Mouse (Mus musculus) liver, embryonic 11.5 days (tissue): ENCODE data around the gene Cyfip2. TPM values are rescaled to one million over a fixed set of nuclear protein-coding genes. Genes with fewer than 3 reads are reported as not detected.

ENCODE experiments used
- ATAC-seq: fragments of 200-750 bp; cut with Nextera tagmentation; replicated peaks from 2 replicates; pipeline ENCODE4 v1.8.0; 2017; ENCODE audit warnings: moderate number of reproducible peaks, mild to moderate bottlenecking, moderate TSS enrichment, moderate library complexity; ENCODE audit not compliant: low FRiP score
- DNase-seq: peaks from one replicate; pipeline ENCODE4 v3.0.0-alpha.2; 2017; ENCODE audit warnings: low spot score
- H3K27ac ChIP-seq: fragments of 300-500 bp; sonication (generic); 2 replicates; pipeline ENCODE4 v1.5.1; 2014; ENCODE audit warnings: mild to moderate bottlenecking, low read depth, low read length, control low read depth
- H3K27me3 ChIP-seq: fragments of 300-500 bp; sonication (generic); replicated peaks from 2 replicates; pipeline ENCODE4 v1.6.1; 2014; ENCODE audit warnings: low read length, mixed read lengths; ENCODE audit not compliant: control insufficient read depth, insufficient read depth
- H3K36me3 ChIP-seq: fragments of 300-500 bp; sonication (generic); 2 replicates; pipeline ENCODE4 v1.6.1; 2014; ENCODE audit warnings: mild to moderate bottlenecking, low read length, moderate library complexity, mixed read lengths; ENCODE audit not compliant: control insufficient read depth, insufficient read depth
- H3K4me1 ChIP-seq: fragments of 300-500 bp; sonication (generic); replicated peaks from 2 replicates; pipeline ENCODE4 v1.6.1; 2014; ENCODE audit warnings: low read length, mixed read lengths; ENCODE audit not compliant: control insufficient read depth, insufficient read depth
- H3K4me2 ChIP-seq: fragments of 300-500 bp; sonication (generic); 2 replicates; pipeline ENCODE4 v1.6.1; 2014; ENCODE audit warnings: mild to moderate bottlenecking, control low read depth, moderate library complexity
- H3K4me3 ChIP-seq: fragments of 300-500 bp; sonication (generic); 2 replicates; pipeline ENCODE4 v1.5.1; 2014; ENCODE audit warnings: low read depth, low read length, control low read depth
- H3K9ac ChIP-seq: fragments of 300-500 bp; sonication (generic); 2 replicates; pipeline ENCODE4 v1.6.1; 2014; ENCODE audit warnings: low read depth, low read length, control low read depth
- H3K9me3 ChIP-seq: fragments of 300-500 bp; sonication (generic); 2 replicates; pipeline ENCODE4 v1.6.1; 2016; ENCODE audit warnings: low read length, inconsistent platforms, mixed read lengths; ENCODE audit not compliant: control insufficient read depth
- WGBS: fragments of 180-500 bp; shearing (Covaris S2); extraction: QIAGEN DNeasy Blood & Tissue Kit; methylation state at CpG from one replicate; pipeline ENCODE4 v1.1.7; 2014; 5-methylcytosine and 5-hydroxymethylcytosine counted together
- polyA plus RNA-seq: library from polyadenylated mRNA; unstranded; fragments of >200 nt; fragmentation: Nextera tagmentation; extraction: Ambion mirVana; gene quantifications from 2 replicates; pipeline ENCODE4 v1.2.1, GENCODE M21; 2014

Cyfip2 gene
- polyA plus RNA-seq, 1 experiment from 2014 or later, result 8.7 TPM

DNA sequence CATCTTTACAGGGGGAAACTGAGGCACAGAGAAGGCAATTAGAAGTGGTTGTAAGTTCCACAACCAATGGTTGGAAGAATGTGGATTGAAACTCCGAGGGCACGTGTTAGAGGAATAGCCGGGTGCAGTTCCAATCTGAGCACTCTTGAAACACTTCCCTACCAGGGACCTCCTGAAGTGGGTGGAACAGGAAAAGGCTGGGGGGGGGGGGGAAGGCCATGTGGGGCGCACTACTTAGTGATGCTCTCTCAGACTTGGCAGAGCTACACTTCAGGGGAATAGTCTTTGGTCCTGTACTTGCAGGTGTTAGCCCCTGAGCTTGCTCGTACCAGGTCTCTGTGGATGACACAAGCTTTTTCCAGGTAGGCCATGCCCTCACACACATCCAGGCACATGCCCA is 23.4 kb upstream of the Cyfip2 start:
- no peak for DNase-seq
- no peaks in the 10 kb centered on the region for H3K4me1 ChIP-seq
- H3K27me3 ChIP-seq, result no peaks in the 10 kb centered on the region
- H3K9me3 ChIP-seq, result no peaks in the 10 kb centered on the region
- no peak overlapping the region for H3K9ac ChIP-seq
- H3K4me2 ChIP-seq, result no peak overlapping the region
- H3K27ac ChIP-seq, result no peak overlapping the region
- WGBS, result 86% methylated on average over 5 of the region's 5 CpGs
- no peak overlapping the region for H3K4me3 ChIP-seq
- no peaks in the 10 kb centered on the region for H3K36me3 ChIP-seq
- no peak for ATAC-seq

DNA sequence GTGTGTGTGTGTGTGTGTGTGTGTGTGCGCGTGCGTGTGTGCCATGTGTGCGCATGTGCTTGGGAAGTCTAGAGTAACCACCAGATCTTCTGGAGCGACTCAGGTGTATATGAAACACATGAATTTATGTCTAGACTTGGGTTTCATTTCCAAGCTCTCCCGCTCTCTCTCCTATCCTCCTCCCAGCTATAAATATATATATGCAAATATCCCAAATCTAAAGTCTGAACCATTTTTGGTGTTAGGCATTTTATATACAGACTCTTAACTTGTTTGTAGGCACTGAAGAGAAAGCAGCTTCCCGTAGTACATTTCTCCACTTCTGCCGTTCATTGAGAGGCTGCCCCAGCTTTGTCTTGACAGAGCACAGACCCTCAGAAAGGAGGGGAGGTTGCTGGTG is 19.6 kb upstream of the Cyfip2 start:
- ATAC-seq, result no peak
- Histone ChIP-seq H3K4me1 (no peaks in the 10 kb centered on the region), H3K9ac (no peak overlapping the region), H3K4me2 (no peak overlapping the region), H3K27ac (no peak overlapping the region), H3K4me3 (no peak overlapping the region), H3K36me3 (no peaks in the 10 kb centered on the region), H3K27me3 (no peaks in the 10 kb centered on the region), H3K9me3 (no peaks in the 10 kb centered on the region)
- no peak for DNase-seq
- WGBS, result 89% methylated on average over 8 of the region's 8 CpGs

DNA sequence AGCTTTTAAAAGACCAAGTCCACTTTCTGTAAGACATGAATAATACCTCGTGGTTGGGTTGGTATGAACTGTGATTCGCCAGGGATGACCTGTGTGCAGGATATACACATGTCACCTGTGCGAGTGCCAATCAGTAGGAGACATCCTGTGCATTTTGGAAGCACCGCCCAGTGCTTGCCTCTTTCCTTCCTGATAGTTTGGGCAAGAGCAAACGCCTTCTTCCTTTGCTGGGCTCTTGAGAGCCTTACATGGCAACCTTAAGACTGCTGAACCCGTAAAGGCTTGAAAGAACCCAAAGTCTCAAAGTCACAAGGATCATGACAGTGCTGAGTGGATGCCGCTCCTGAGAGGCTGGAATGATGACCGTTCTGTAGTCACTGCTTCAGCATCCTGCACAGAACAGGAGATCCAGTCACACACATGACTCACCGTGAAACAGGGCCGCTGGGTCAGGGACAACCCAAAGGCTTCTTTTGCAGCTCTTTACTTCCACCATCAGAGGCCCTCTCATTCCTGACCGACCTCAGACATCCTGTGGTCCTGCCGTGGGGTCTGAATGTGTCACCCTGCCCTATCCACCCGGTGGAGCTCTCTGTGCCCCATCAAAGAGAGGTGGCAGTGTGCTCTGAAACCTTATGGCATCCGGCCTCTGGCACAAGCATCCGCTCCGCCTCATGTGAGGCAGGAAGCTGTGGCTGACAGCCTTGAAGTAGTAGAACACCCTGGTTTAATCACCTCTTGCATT is 13.8 kb upstream of the Cyfip2 start:
- 81% methylated on average over 16 of the region's 16 CpGs for WGBS
- Histone ChIP-seq H3K4me1 (no peaks in the 10 kb centered on the region), H3K4me3 (no peak overlapping the region), H3K4me2 (no peak overlapping the region), H3K36me3 (no peaks in the 10 kb centered on the region), H3K27me3 (no peaks in the 10 kb centered on the region), H3K9me3 (no peaks in the 10 kb centered on the region), H3K9ac (no peak overlapping the region), H3K27ac (no peak overlapping the region)
- no peak for ATAC-seq
- no peak for DNase-seq

DNA sequence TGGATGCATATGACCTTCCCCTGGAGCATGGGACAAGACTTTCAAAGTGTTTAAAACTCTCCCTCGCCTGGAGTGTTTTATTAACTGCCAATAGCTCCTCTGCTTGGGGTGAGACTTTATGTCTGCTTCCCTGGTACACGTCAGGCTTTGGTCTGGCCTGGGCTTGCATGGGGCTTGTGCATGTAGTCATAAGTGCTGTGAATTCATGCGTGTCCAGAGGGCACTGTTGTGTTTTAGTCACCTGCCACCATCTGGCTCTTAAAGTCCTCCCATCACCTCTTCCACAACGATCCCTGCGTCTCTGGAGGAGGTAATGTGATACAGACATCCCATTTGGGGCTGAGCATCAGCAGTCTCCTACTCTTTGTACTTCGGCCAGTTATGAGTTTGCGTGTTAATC is 8.9 kb upstream of the Cyfip2 start:
- WGBS, result 76% methylated on average over 7 of the region's 7 CpGs
- H3K4me3 ChIP-seq, result no peak overlapping the region
- H3K9me3 ChIP-seq, result no peaks in the 10 kb centered on the region
- no peak overlapping the region for H3K27ac ChIP-seq
- H3K4me2 ChIP-seq, result no peak overlapping the region
- H3K36me3 ChIP-seq, result no peaks in the 10 kb centered on the region
- H3K9ac ChIP-seq, result no peak overlapping the region
- H3K27me3 ChIP-seq, result no peaks in the 10 kb centered on the region
- H3K4me1 ChIP-seq, result no peaks in the 10 kb centered on the region
- DNase-seq (no peak), ATAC-seq (no peak)

DNA sequence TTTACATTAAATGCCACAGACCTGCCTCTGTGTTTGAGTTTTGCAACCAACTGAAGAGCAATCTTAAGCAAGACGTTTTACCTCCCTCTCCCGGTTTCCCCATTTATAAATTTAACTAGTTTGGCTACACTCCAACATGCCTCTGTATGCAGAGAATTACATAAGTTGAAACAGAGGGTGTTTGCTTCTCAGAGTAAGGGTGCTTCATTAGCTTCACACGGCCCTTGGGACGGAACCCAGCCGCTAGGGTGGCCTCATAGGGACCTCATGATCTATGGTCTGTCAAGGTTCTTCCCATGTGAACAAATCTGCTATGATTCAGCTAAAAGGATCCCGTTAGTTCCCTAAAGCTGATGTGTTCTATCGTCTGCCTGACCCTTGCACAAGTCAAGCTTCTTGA is 1.9 kb upstream of the Cyfip2 start:
- no peak for ATAC-seq
- Histone ChIP-seq H3K4me1 (peaks cover 9% of the 10 kb centered on the region; the same call in 1 of the 2 replicates), H3K9ac (no peak overlapping the region), H3K27ac (no peak overlapping the region), H3K27me3 (0 out of 2 replicates have a peak, but pooled peaks cover 2% of the 10 kb centered on the region), H3K9me3 (no peaks in the 10 kb centered on the region), H3K4me2 (no peak overlapping the region), H3K36me3 (no peaks in the 10 kb centered on the region), H3K4me3 (no peak overlapping the region)
- no peak for DNase-seq
- WGBS, result 52% methylated on average over 7 of the region's 7 CpGs

DNA sequence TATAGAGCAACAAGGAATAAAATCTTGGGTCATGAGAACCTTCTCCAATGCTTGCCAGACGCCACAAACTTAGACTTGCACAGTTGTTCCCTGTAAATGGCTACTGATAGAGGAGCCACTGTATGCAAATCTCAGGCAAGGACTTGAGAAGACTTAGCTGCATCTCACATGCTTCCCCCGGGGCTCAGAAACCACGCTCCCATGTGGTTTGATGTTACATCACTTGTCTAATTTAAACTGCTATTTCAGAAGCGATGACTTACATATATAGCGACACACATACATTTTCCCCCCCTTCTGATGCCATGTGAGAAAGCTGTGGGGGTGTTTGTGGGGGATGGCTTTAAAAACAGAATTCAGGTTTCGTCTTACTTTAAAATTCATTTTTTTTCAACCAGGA is 1.2 kb upstream of the Cyfip2 start:
- no peaks in the 10 kb centered on the region for H3K36me3 ChIP-seq
- WGBS, result 68% methylated on average over 6 of the region's 6 CpGs
- no peak for ATAC-seq

DNA sequence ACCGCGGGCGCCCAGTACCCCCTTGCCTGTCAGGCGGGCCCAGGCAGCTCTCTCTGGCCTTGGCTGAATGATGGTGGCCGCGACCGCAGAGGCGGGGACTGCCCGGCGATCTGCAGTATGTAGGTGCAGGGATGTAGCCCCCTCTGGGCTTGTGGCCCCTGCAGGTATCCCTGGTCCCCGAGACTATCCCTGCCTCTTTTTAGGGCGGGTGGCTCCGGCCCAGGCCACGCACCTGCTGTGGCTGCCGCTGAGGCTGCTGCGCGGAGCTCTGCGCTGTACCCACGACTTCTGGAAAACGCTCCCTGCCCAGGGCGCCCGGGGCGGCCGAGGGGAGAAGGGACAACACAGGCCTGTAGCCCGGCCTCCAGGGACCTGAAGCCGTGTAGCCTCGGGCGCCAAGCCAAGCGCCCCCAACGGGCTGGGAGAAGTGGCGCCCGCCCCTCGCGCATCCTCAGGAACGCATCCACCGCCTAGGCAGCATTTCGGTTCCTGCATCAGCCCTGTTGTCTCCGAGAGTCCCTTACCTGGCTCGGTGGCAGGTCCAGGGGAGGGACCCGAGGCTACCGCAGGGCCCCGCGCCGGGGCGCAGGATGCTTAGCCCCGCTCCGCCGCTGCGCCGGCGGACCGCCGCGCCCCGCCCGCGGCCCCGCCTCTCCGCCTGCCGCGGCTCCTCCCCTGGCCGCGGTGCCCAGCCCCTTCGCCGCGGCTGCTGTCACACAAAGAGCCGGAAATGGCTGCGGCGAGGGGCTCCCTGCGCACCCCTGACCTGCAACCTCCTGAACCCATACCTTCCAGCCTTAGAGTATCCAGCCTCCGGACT is 746 bp downstream of the Cyfip2 start:
- Histone ChIP-seq H3K27me3 (0 out of 2 replicates have a peak, but pooled peaks cover 2% of the 10 kb centered on the region), H3K9me3 (no peaks in the 10 kb centered on the region), H3K4me3 (peak overlapping the region; percentile 68), H3K36me3 (no peaks in the 10 kb centered on the region), H3K4me2 (peak overlapping the region; percentile 82), H3K9ac (peak overlapping the region; percentile 67), H3K27ac (no peak overlapping the region), H3K4me1 (peaks cover 9% of the 10 kb centered on the region; the same call in 1 of the 2 replicates)
- under 1% methylated on average over 70 of the region's 71 CpGs for WGBS
- peak; percentile 87 for ATAC-seq
- DNase-seq, result peak; percentile 74

More for the DNA sequence above, 1.2 kb upstream of the Cyfip2 start:
- Histone ChIP-seq H3K27me3 (0 out of 2 replicates have a peak, but pooled peaks cover 2% of the 10 kb centered on the region), H3K4me3 (no peak overlapping the region), H3K4me2 (no peak overlapping the region), H3K9me3 (no peaks in the 10 kb centered on the region), H3K4me1 (peaks cover 9% of the 10 kb centered on the region; the same call in 1 of the 2 replicates), H3K9ac (no peak overlapping the region), H3K27ac (no peak overlapping the region)
- DNase-seq, result no peak

DNA sequence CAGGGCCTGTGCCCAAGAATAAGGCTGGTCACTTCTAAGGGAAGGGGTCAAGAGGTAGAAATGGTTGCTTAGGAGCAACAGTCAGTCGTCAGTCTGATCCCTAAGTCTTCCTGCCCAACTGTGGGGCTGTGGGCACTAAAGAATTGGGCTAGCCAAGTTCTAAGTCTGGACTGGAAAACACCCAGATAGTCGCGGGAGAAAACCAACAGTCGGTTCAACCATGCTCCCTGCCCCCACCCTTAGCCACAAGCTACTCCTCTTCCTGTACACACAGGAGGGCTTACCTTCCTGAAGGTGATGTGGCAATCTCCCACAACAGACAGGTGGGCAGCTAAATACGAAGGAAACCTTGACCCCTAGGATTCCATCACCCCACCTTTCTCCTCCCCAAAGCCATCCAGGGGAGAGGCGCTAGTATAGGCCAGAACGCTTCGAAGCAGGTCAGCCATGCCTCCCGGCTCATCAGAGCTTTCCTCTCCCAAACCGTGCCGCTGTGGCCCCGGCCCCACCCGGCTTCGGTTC is 1.4 kb downstream of the Cyfip2 start:
- peak; percentile 38 for DNase-seq
- Histone ChIP-seq H3K9ac (peak overlapping the region; percentile 64), H3K27ac (no peak overlapping the region), H3K4me1 (peaks cover 9% of the 10 kb centered on the region; the same call in 1 of the 2 replicates), H3K4me2 (peak overlapping the region; percentile 82), H3K9me3 (no peaks in the 10 kb centered on the region), H3K4me3 (peak overlapping the region; percentile 68), H3K27me3 (0 out of 2 replicates have a peak, but pooled peaks cover 2% of the 10 kb centered on the region), H3K36me3 (no peaks in the 10 kb centered on the region)
- WGBS, result 8% methylated on average over 14 of the region's 14 CpGs
- peak; percentile 7; the same call in 1 of the 2 replicates for ATAC-seq
